ENCODE assay signal across 25 mouse cellular contexts in the genomic region with DNA sequence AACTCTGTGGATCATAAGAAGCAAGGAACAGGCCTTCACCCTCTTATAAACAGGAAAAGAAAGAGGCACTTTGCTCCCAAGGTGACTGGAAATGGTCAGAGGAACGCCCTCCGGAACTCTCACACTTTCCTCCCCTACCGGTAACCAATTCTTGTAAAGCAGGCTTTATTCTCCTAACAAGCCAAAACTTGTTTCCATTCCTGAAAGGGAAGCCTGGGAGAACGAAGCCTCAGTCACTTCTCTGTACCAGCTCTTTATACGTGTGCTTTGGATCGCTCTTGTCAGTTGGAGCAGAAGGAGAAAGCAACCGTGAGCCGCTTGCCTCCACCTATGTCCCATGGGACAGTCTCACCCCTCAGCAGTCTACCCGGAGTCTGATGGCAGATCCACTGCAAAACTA.
DNase-seq lines count a peak whose midpoint lies in the region; ATAC-seq and TF ChIP-seq lines count a peak whose summit lies in the region.
"Had no signal": no experiment of that assay in that cellular context is flagged by ENCODE, and none has a peak within 500 bp of the region (broad histone marks: within the 10 kb centered on the region; RNA-seq: fewer than 3 reads in every experiment).

No protein-coding gene starts in this region.

- TF ChIP-seq POLR2A in heart, adult 2 months (IDR thresholded peaks at IDR 0.05; ENCODE audit: insufficient read depth, low read depth, low read length) = no peak

- H3K79me2 ChIP-seq in heart, adult 2 months (replicated peaks; ENCODE audit: control insufficient read depth, insufficient read depth, low read length) = no peaks in the 10 kb centered on the region

- TF ChIP-seq EP300 in heart, adult 2 months (IDR thresholded peaks at IDR 0.05; ENCODE audit: insufficient read depth, low read depth, low read length) = no peak

- 63% methylated on average over 9 of the region's 9 CpGs for WGBS in heart, adult 2 months
- WGBS in stomach, embryonic 15.5 days = 72% methylated on average over 9 of the region's 9 CpGs

- no peak overlapping the region for H3K9ac ChIP-seq in heart, adult 2 months (ENCODE audit: low read depth, low read length)
- H3K9ac ChIP-seq in stomach, embryonic 15.5 days = no peak overlapping the region
- H3K9ac ChIP-seq: forebrain, postnatal 0 days; hindbrain, embryonic 15.5 days; intestine, embryonic 15.5 days; liver, embryonic 15.5 days; neural tube, embryonic 13.5 days had no signal

- no peak for TF ChIP-seq CTCF in heart, adult 2 months (IDR thresholded peaks at IDR 0.05)

- no peak for ATAC-seq in stomach, embryonic 15.5 days (ENCODE audit: insufficient read depth, low FRiP score, low read depth)
- ATAC-seq: forebrain, postnatal 0 days; intestine, embryonic 15.5 days; midbrain, embryonic 16.5 days had no signal

- intact Hi-C loops in heart, adult 2 months (cut with DNase I) = no loop called here
- intact Hi-C loops in heart, postnatal 10 days (cut with DNase I) = no loop called here

- no peak for DNase-seq in heart, adult 2 months
- no peak for DNase-seq in heart, postnatal 10 days
- peak; percentile 48 for DNase-seq in ZHBTc4 (ENCODE audit: low read depth, low spot score)
- DNase-seq in forelimb bud, embryonic 11.5 days (ENCODE audit: low read depth, low spot score) = peak; percentile 29
- no peak for DNase-seq in kidney, postnatal 25 days
- no peak for DNase-seq in spleen, postnatal 4 days (ENCODE audit: low spot score in 2 of 2)
- DNase-seq: adrenal gland, adult 8-10 months; cerebellum, adult 18-20 months; embryo, embryonic 11 days; forebrain, postnatal 0 days; kidney, adult 8-10 months; kidney, postnatal 14 days; layer of hippocampus, adult 9-11 months; liver; retina, postnatal 1 day had no signal

- no peak overlapping the region for H3K4me3 ChIP-seq in heart, adult 2 months
- H3K4me3 ChIP-seq in stomach, embryonic 15.5 days (replicated peaks) = no peak overlapping the region
- H3K4me3 ChIP-seq: heart, embryonic 10.5 days; hindbrain, embryonic 15.5 days; intestine, embryonic 15.5 days; liver, embryonic 15.5 days; midbrain, embryonic 10.5 days; myocyte; neural tube, embryonic 13.5 days had no signal

- H3K27me3 ChIP-seq in heart, adult 2 months (ENCODE audit: control insufficient read depth, insufficient read depth, low read length) = no peaks in the 10 kb centered on the region
- H3K27me3 ChIP-seq in stomach, embryonic 15.5 days (replicated peaks) = no peaks in the 10 kb centered on the region
- H3K27me3 ChIP-seq: hindbrain, embryonic 15.5 days; intestine, embryonic 15.5 days; liver, embryonic 15.5 days; neural tube, embryonic 13.5 days had no signal

- no peaks in the 10 kb centered on the region for H3K9me3 ChIP-seq in stomach, embryonic 15.5 days
- H3K9me3 ChIP-seq: heart, embryonic 10.5 days; hindbrain, embryonic 15.5 days; intestine, embryonic 15.5 days; liver, embryonic 15.5 days; midbrain, embryonic 10.5 days; neural tube, embryonic 13.5 days had no signal

- peaks cover 22% of the 10 kb centered on the region for H3K4me1 ChIP-seq in heart, adult 2 months (ENCODE audit: control insufficient read depth, insufficient read depth, low read length)
- peaks cover 17% of the 10 kb centered on the region for H3K4me1 ChIP-seq in stomach, embryonic 15.5 days
- H3K4me1 ChIP-seq: liver, embryonic 15.5 days had no signal

- H3K4me2 ChIP-seq in stomach, embryonic 15.5 days = no peak overlapping the region
- H3K4me2 ChIP-seq: hindbrain, embryonic 15.5 days; intestine, embryonic 15.5 days; liver, embryonic 15.5 days; neural tube, embryonic 13.5 days had no signal

- H3K27ac ChIP-seq in heart, adult 2 months = peak overlapping the region; percentile 4
- peak overlapping the region; percentile 64 for H3K27ac ChIP-seq in stomach, embryonic 15.5 days
- H3K27ac ChIP-seq: heart, embryonic 10.5 days; hindbrain, embryonic 15.5 days; intestine, embryonic 15.5 days; liver, embryonic 15.5 days; macrophage; midbrain, embryonic 10.5 days; neural tube, embryonic 13.5 days had no signal

- peaks cover 1% of the 10 kb centered on the region; the same call in 1 of the 2 replicates for H3K36me3 ChIP-seq in heart, adult 2 months (ENCODE audit: control insufficient read depth, insufficient read depth, low read length)
- H3K36me3 ChIP-seq in stomach, embryonic 15.5 days = no peaks in the 10 kb centered on the region
- H3K36me3 ChIP-seq: hindbrain, embryonic 15.5 days; intestine, embryonic 15.5 days; liver, embryonic 15.5 days; midbrain, embryonic 10.5 days; neural tube, embryonic 13.5 days had no signal

Comparison
In these comparisons a context has a peak if more than half of its experiments do, and no peak if none do; other contexts are left out.
1. DNase-seq: peak in ZHBTc4 (single experiment) and forelimb bud, embryonic 11.5 days (single experiment); none in heart, adult 2 months (0 of 2), heart, postnatal 10 days (0 of 2), kidney, postnatal 25 days (0 of 2) and spleen, postnatal 4 days (0 of 2).